Mouse (Mus musculus): Measurements from ENCODE around the gene Rrp1. TPM values are rescaled to one million over a fixed set of nuclear protein-coding genes. Genes with fewer than 3 reads are reported as not detected.
"Not testable (repeated sequence)": the region's sequence is repeated elsewhere in the genome, so short reads cannot be mapped to it uniquely, and the experiment has no call there.

The Rrp1 gene
- total RNA-seq, 1 experiment: 161 TPM

DNA sequence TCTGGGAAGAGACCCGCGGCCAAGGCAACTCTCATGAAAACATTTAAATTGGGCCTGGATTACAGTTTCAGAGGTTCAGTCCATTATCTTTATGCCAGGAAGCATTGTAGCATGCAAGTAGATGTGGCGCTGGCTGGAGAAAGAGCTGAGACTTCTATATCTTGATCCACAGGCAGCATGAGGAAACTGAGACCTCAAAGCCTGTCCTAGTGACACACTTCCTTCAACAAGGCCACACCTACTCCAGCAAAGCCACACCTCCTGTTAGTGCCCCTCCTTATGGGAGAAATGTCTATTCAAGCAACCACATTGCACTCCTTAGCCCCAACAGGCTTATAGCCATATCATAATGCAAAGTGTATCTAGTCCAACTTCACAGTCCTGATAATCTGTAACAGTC, 9.8 kb upstream of the Rrp1 start:
- H3K4me1 ChIP-seq (ENCODE audit: control insufficient read depth in 2 of 2, insufficient read depth in 2 of 2, low read length in 2 of 2, poor library complexity in 1 of 2): peaks cover under 1 to 24% of the 10 kb centered on the region in 2 experiments; a peak in 2 of 4 replicates
- H3K27ac ChIP-seq (ENCODE audit: insufficient read depth, low read depth, low read length, poor library complexity, severe bottlenecking): no peak overlapping the region
- no peaks in the 10 kb centered on the region for H3K9me3 ChIP-seq (ENCODE audit: control insufficient read depth, insufficient read depth, low read depth, low read length)
- H3K9ac ChIP-seq (ENCODE audit: insufficient read depth, low read depth, low read length, poor library complexity, severe bottlenecking): no peak overlapping the region
- no peak for DNase-seq (ENCODE audit: low read depth, low spot score)
- in situ Hi-C loops (cut with MboI; ENCODE audit: low sequenced_read_pairs in 2 of 2, unreplicated experiment in 2 of 2): no loop called here
- H3K4me3 ChIP-seq (ENCODE audit: insufficient read depth in 1 of 2, low read depth in 1 of 2, low read length in 2 of 2, poor library complexity in 1 of 2, severe bottlenecking in 1 of 2): no peak overlapping the region
- H3K36me3 ChIP-seq (ENCODE audit: control insufficient read depth, insufficient read depth, low read length, poor library complexity, severe bottlenecking): peaks cover 4% of the 10 kb centered on the region; the same call in 1 of the 2 replicates
- TF ChIP-seq CHD2 (IDR thresholded peaks at IDR 0.05; ENCODE audit: low read depth, low read length): no peak

DNA sequence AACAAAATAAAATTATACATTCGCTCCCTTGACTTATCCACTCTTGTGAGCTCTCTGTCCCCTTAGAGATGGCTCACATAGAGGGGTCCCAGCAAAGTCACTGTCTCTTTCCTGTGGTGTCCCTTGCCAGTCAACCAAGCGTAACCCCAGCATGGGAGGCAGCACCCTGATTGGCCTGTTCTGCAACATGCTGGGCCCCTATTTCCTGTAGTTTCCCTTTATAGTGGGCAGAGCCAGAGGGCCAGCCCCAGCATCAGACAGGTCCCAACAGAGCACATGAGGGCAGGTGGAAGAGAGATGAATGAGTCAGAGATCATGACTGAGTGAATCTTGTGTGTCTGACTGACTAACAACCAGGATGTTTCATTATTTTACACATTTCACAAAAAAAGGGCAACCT, 8.1 kb upstream of the Rrp1 start:
- H3K4me3 ChIP-seq (ENCODE audit: insufficient read depth in 1 of 2, low read depth in 1 of 2, low read length in 2 of 2, poor library complexity in 1 of 2, severe bottlenecking in 1 of 2): no peak overlapping the region
- peaks cover 3 to 21% of the 10 kb centered on the region in 2 experiments; a peak in 2 of 4 replicates for H3K4me1 ChIP-seq (ENCODE audit: control insufficient read depth in 2 of 2, insufficient read depth in 2 of 2, low read length in 2 of 2, poor library complexity in 1 of 2)
- no peaks in the 10 kb centered on the region for H3K9me3 ChIP-seq (ENCODE audit: control insufficient read depth, insufficient read depth, low read depth, low read length)
- in situ Hi-C loops (cut with MboI; ENCODE audit: low sequenced_read_pairs in 2 of 2, unreplicated experiment in 2 of 2): no loop called here
- DNase-seq (ENCODE audit: low read depth, low spot score): no peak
- H3K27ac ChIP-seq (ENCODE audit: insufficient read depth, low read depth, low read length, poor library complexity, severe bottlenecking): no peak overlapping the region; the same call in 1 of the 2 replicates
- no peaks in the 10 kb centered on the region for H3K36me3 ChIP-seq (ENCODE audit: control insufficient read depth, insufficient read depth, low read length, poor library complexity, severe bottlenecking)
- no peak overlapping the region for H3K9ac ChIP-seq (ENCODE audit: insufficient read depth, low read depth, low read length, poor library complexity, severe bottlenecking)
- TF ChIP-seq ZNF384 (IDR thresholded peaks at IDR 0.05; ENCODE audit: low read depth, low read length) (no peak), ZC3H11A (IDR thresholded peaks at IDR 0.05; ENCODE audit: borderline replicate concordance, low read depth, low read length) (no peak), HCFC1 (IDR thresholded peaks at IDR 0.05; ENCODE audit: borderline replicate concordance, insufficient read depth, low read length) (no peak), MAFK (IDR thresholded peaks at IDR 0.05; ENCODE audit: insufficient read depth, low read depth, low read length) (no peak), CHD2 (IDR thresholded peaks at IDR 0.05; ENCODE audit: low read depth, low read length) (no peak)

DNA sequence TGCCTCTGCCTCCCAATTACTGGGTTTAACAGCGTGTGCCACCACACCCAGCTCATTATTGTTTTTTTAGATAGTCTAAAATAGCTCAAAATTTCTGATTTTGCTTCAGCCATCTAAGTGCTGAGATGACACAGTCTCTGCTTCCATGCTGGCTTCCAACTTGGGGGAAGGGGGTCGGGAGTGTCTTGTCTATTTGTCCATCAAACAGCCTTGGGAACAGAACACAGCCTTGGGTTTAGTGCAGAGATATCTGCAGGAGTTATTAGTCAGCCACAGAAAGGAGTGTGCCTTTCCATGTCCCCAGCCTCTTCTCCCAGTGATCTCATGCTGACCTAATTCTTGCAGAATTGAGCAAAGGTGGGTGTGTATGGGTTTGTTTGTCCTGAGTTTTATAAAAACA, 5.9 kb upstream of the Rrp1 start:
- in situ Hi-C loops (cut with MboI; ENCODE audit: low sequenced_read_pairs in 2 of 2, unreplicated experiment in 2 of 2): no loop called here
- Histone ChIP-seq H3K4me3 (ENCODE audit: insufficient read depth in 1 of 2, low read depth in 1 of 2, low read length in 2 of 2, poor library complexity in 1 of 2, severe bottlenecking in 1 of 2) (no peak overlapping the region), H3K9ac (ENCODE audit: insufficient read depth, low read depth, low read length, poor library complexity, severe bottlenecking) (no peak overlapping the region), H3K27ac (ENCODE audit: insufficient read depth, low read depth, low read length, poor library complexity, severe bottlenecking) (no peak overlapping the region), H3K36me3 (ENCODE audit: control insufficient read depth, insufficient read depth, low read length, poor library complexity, severe bottlenecking) (no peaks in the 10 kb centered on the region), H3K4me1 (ENCODE audit: control insufficient read depth in 2 of 2, insufficient read depth in 2 of 2, low read length in 2 of 2, poor library complexity in 1 of 2) (peaks cover 3 to 12% of the 10 kb centered on the region in 2 experiments; a peak in 2 of 4 replicates), H3K9me3 (ENCODE audit: control insufficient read depth, insufficient read depth, low read depth, low read length) (no peaks in the 10 kb centered on the region)
- DNase-seq (ENCODE audit: low read depth, low spot score): no peak
- no peak for TF ChIP-seq HCFC1 (IDR thresholded peaks at IDR 0.05; ENCODE audit: borderline replicate concordance, insufficient read depth, low read length)
- no peak for TF ChIP-seq ZC3H11A (IDR thresholded peaks at IDR 0.05; ENCODE audit: borderline replicate concordance, low read depth, low read length)
- TF ChIP-seq CHD2 (IDR thresholded peaks at IDR 0.05; ENCODE audit: low read depth, low read length): no peak
- TF ChIP-seq ZNF384 (IDR thresholded peaks at IDR 0.05; ENCODE audit: low read depth, low read length): no peak
- TF ChIP-seq MAFK (IDR thresholded peaks at IDR 0.05; ENCODE audit: insufficient read depth, low read depth, low read length): no peak

DNA sequence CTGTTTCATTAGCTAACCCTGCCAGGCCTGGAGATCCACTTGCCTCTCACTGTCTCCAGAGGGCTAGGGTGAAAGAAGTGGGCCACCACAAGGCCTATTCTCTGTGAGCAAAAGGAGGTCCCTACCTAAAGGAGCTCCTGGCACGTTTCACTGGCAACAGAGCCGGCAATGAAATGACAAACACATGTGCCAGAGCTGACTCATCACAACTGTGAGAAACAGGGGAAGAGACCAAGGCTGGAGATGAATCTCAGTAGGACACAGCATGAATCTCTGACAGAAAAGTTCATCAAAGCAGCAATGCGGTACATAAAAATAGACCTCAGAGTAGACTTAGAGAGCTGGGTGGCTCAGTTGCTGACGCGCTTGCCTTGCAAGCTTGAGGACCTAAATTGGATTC, 5.0 kb upstream of the Rrp1 start:
- no peaks in the 10 kb centered on the region for H3K9me3 ChIP-seq (ENCODE audit: control insufficient read depth, insufficient read depth, low read depth, low read length)
- no peak overlapping the region for H3K4me3 ChIP-seq (ENCODE audit: insufficient read depth in 1 of 2, low read depth in 1 of 2, low read length in 2 of 2, poor library complexity in 1 of 2, severe bottlenecking in 1 of 2)
- no peak for DNase-seq (ENCODE audit: low read depth, low spot score)
- TF ChIP-seq MAFK (IDR thresholded peaks at IDR 0.05; ENCODE audit: insufficient read depth, low read depth, low read length) (peak; percentile 41; the same call in 1 of the 2 replicates), CHD2 (IDR thresholded peaks at IDR 0.05; ENCODE audit: low read depth, low read length) (no peak)
- H3K36me3 ChIP-seq (ENCODE audit: control insufficient read depth, insufficient read depth, low read length, poor library complexity, severe bottlenecking): no peaks in the 10 kb centered on the region
- peak overlapping the region; percentile 45 for H3K9ac ChIP-seq (ENCODE audit: insufficient read depth, low read depth, low read length, poor library complexity, severe bottlenecking)
- no peak overlapping the region for H3K27ac ChIP-seq (ENCODE audit: insufficient read depth, low read depth, low read length, poor library complexity, severe bottlenecking)
- in situ Hi-C loops (cut with MboI; ENCODE audit: low sequenced_read_pairs in 2 of 2, unreplicated experiment in 2 of 2): no loop called here
- H3K4me1 ChIP-seq (ENCODE audit: control insufficient read depth in 2 of 2, insufficient read depth in 2 of 2, low read length in 2 of 2, poor library complexity in 1 of 2): peaks cover 3 to 12% of the 10 kb centered on the region in 2 experiments; a peak in 2 of 4 replicates

DNA sequence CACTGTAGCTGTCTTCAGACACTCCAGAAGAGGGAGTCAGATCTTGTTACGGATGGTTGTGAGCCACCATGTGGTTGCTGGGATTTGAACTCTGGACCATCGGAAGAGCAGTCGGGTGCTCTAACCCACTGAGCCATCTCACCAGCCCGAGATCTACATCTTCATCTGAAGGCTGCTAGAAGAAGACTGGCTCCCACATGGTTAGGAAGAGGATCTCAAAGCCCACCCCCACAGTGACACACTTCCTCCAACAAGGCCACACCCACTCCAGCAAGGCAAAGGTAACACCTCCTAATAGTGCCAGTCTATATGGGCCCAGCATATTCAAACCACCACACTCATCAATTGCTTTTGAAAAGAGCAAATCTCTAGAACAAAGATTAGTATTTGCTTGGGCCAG, 2.1 kb upstream of the Rrp1 start:
- in situ Hi-C loops (cut with MboI; ENCODE audit: low sequenced_read_pairs in 2 of 2, unreplicated experiment in 2 of 2); DNase-seq (ENCODE audit: low read depth, low spot score); H3K9ac ChIP-seq (ENCODE audit: insufficient read depth, low read depth, low read length, poor library complexity, severe bottlenecking); H3K27ac ChIP-seq (ENCODE audit: insufficient read depth, low read depth, low read length, poor library complexity, severe bottlenecking); H3K9me3 ChIP-seq (ENCODE audit: control insufficient read depth, insufficient read depth, low read depth, low read length); H3K4me3 ChIP-seq (ENCODE audit: insufficient read depth in 1 of 2, low read depth in 1 of 2, low read length in 2 of 2, poor library complexity in 1 of 2, severe bottlenecking in 1 of 2): not testable (repeated sequence)
- Histone ChIP-seq H3K4me1 (ENCODE audit: control insufficient read depth in 2 of 2, insufficient read depth in 2 of 2, low read length in 2 of 2, poor library complexity in 1 of 2) (peaks cover 3 to 15% of the 10 kb centered on the region in 2 experiments; a peak in 2 of 4 replicates), H3K36me3 (ENCODE audit: control insufficient read depth, insufficient read depth, low read length, poor library complexity, severe bottlenecking) (peaks cover 11% of the 10 kb centered on the region)

All from ES-E14 (cell line).